Mouse (Mus musculus) cerebellum, adult (tissue): ENCODE results near the gene Mdn1.

Experiments used
- ATAC-seq: cut with Nextera tagmentation; 2 replicates; pipeline ENCODE4 v1.9.2; 2017; ENCODE audit warnings: mild to moderate bottlenecking, moderate library complexity, mixed read lengths; ENCODE audit not compliant: insufficient number of reproducible peaks, low FRiP score, low TSS enrichment

The Mdn1 gene

GRCm38 (mm10) chr4:32656918-32657662 is at the start of gene Mdn1:
TSS of gene Mdn1 (plus strand) at chr4:32657119.
- ATAC-seq: peak; percentile 91

- ATAC-seq: peak; percentile 99
These were observed 41.7 kb upstream of the Mdn1 start, which contains the start of gene Casp8ap2 for GRCm38 (mm10) chr4:32615034-32615881. TSS of gene Casp8ap2 (plus strand) at chr4:32615451.

GRCm38 (mm10) chr4:32621637-32622036 is 35.3 kb upstream of the Mdn1 start:
- ATAC-seq: no peak

- ATAC-seq: no peak
These were observed 5.2 kb upstream of the Mdn1 start for GRCm38 (mm10) chr4:32651669-32652068.

GRCm38 (mm10) chr4:32656146-32656904 is 594 bp upstream of the Mdn1 start:
- ATAC-seq: no peak

GRCm38 (mm10) chr4:32665843-32666242 is 8.9 kb downstream of the Mdn1 start:
- ATAC-seq: no peak

GRCm38 (mm10) chr4:32668291-32668690 is 11.4 kb downstream of the Mdn1 start:
- ATAC-seq: no peak

- ATAC-seq: no peak
These were observed 12.9 kb downstream of the Mdn1 start for GRCm38 (mm10) chr4:32669825-32670224.

- no peak for ATAC-seq
These were observed 17.1 kb downstream of the Mdn1 start for GRCm38 (mm10) chr4:32674025-32674424.

GRCm38 (mm10) chr4:32677471-32677870 is 20.6 kb downstream of the Mdn1 start:
- ATAC-seq: no peak

- no peak for ATAC-seq
These were observed 23.9 kb downstream of the Mdn1 start for GRCm38 (mm10) chr4:32680843-32681242.

- no peak for ATAC-seq
These were observed 25.6 kb downstream of the Mdn1 start for GRCm38 (mm10) chr4:32682471-32682870.

GRCm38 (mm10) chr4:32683061-32683582 is 26.2 kb downstream of the Mdn1 start:
- ATAC-seq: no peak

- ATAC-seq: no peak
These were observed 60.8 kb downstream of the Mdn1 start for GRCm38 (mm10) chr4:32717733-32718132.

GRCm38 (mm10) chr4:32745394-32745793 is 88.5 kb downstream of the Mdn1 start:
- ATAC-seq: no peak

GRCm38 (mm10) chr4:32748396-32748795 is 91.5 kb downstream of the Mdn1 start:
- no peak for ATAC-seq

GRCm38 (mm10) chr4:32750711-32751110 is 93.8 kb downstream of the Mdn1 start:
- ATAC-seq: no peak

GRCm38 (mm10) chr4:32757430-32757829 is 100.5 kb downstream of the Mdn1 start:
- no peak for ATAC-seq

- no peak for ATAC-seq
These were observed 110.6 kb downstream of the Mdn1 start for GRCm38 (mm10) chr4:32767471-32767870.

- no peak for ATAC-seq
These were observed 111.1 kb downstream of the Mdn1 start for GRCm38 (mm10) chr4:32768046-32768445.
